28 mouse cellular contexts compared by ENCODE assay signal in the genomic region with DNA sequence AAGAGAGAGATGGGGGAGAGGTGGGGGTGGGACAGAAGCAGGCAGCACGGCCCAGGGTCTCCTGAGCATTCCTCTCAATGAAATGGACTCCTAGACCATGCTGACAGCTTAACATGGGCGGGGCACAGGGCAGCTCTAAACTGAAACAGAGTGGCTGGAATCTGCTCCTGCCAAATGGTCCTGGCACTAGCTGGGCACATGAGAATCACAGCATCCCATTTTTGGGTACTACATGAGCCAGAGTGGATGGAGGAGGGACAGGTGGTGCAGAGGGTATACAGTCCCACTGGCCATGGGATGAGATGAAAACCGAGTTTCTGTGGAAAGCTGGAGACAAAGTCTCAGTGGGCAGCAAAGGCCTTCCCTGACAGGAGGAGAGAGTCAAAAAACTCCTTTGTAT. TPM values are rescaled to one million over a fixed set of nuclear protein-coding genes. Genes with fewer than 3 reads are reported as not detected.
DNase-seq lines count a peak whose midpoint lies in the region; ATAC-seq and TF ChIP-seq lines count a peak whose summit lies in the region.
"Had no signal": no experiment of that assay in that cellular context is flagged by ENCODE, and none has a peak within 500 bp of the region (broad histone marks: within the 10 kb centered on the region; RNA-seq: fewer than 3 reads in every experiment).

No protein-coding gene starts in this region.

- DNase-seq in forebrain, embryonic 11.5 days (ENCODE audit: low spot score), result no peak
- no peak for DNase-seq in heart, adult 8-10 months (ENCODE audit: low spot score)
- no peak for DNase-seq in heart, postnatal 0 days (ENCODE audit: low spot score)
- no peak for DNase-seq in left cerebral cortex, postnatal 36 days (ENCODE audit: low spot score in 2 of 2)
- DNase-seq: cerebellum, adult 11-12 months; cerebellum, adult 9-11 months; gastrocnemius, postnatal 36 days; kidney, adult 8-10 months; kidney, postnatal 4 days; left cerebral cortex, postnatal 4 days; liver, postnatal 0 days; lung, postnatal 36 days; right cerebral cortex, postnatal 4 days; thymus, adult 18-20 months; thymus, postnatal 25 days had no signal

- TF ChIP-seq CTCF in heart, postnatal 0 days (IDR thresholded peaks at IDR 0.05; ENCODE audit: low read depth), result no peak

- no peak for ATAC-seq in forebrain, embryonic 11.5 days (replicated peaks; ENCODE audit: low FRiP score)
- no peak for ATAC-seq in forebrain, embryonic 12.5 days (ENCODE audit: low FRiP score)
- no peak; the same call in 1 of the 2 replicates for ATAC-seq in heart, embryonic 12.5 days (ENCODE audit: insufficient number of reproducible peaks, low FRiP score)
- no peak; the same call in 1 of the 2 replicates for ATAC-seq in heart, postnatal 0 days (ENCODE audit: insufficient read depth, low read depth)
- ATAC-seq: forebrain, embryonic 15.5 days; hindbrain, postnatal 0 days; intestine, embryonic 15.5 days; liver, embryonic 12.5 days; liver, postnatal 0 days; midbrain, embryonic 16.5 days; Patski had no signal

- H3K4me1 ChIP-seq in forebrain, embryonic 11.5 days (replicated peaks; ENCODE audit: control insufficient read depth, insufficient read depth, low read length), result peaks cover 8% of the 10 kb centered on the region; the same call in 1 of the 2 replicates
- peaks cover 29% of the 10 kb centered on the region for H3K4me1 ChIP-seq in forebrain, embryonic 12.5 days
- peaks cover 93% of the 10 kb centered on the region for H3K4me1 ChIP-seq in heart, embryonic 12.5 days (replicated peaks)
- H3K4me1 ChIP-seq in brown adipose tissue, adult 24 weeks (ENCODE audit: control insufficient read depth, insufficient read depth, insufficient read length, low read length), result peaks cover 27% of the 10 kb centered on the region
- H3K4me1 ChIP-seq in heart, postnatal 0 days (ENCODE audit: control insufficient read depth, insufficient read depth), result peaks cover 37% of the 10 kb centered on the region
- H3K4me1 ChIP-seq: intestine, embryonic 15.5 days had no signal

- peak overlapping the region; percentile 23; the same call in 1 of the 2 replicates for H3K9ac ChIP-seq in forebrain, embryonic 11.5 days (ENCODE audit: low read length)
- no peak overlapping the region for H3K9ac ChIP-seq in forebrain, embryonic 12.5 days
- H3K9ac ChIP-seq in heart, embryonic 12.5 days, result peak overlapping the region; percentile 48; the same call in 1 of the 2 replicates
- H3K9ac ChIP-seq in heart, postnatal 0 days (replicated peaks; ENCODE audit: low read depth, low read length), result no peak overlapping the region
- H3K9ac ChIP-seq: forebrain, embryonic 15.5 days; intestine, embryonic 15.5 days; liver, embryonic 12.5 days; liver, postnatal 0 days; neural tube, embryonic 12.5 days had no signal

- intact Hi-C loops in left cerebral cortex, postnatal 36 days (cut with DNase I), result no loop called here

- TF ChIP-seq EP300 in heart, postnatal 0 days (IDR thresholded peaks at IDR 0.05; ENCODE audit: low read depth), result no peak

- no peaks in the 10 kb centered on the region for H3K36me3 ChIP-seq in forebrain, embryonic 11.5 days (ENCODE audit: control insufficient read depth, insufficient read depth, low read length)
- peaks cover 35% of the 10 kb centered on the region for H3K36me3 ChIP-seq in forebrain, embryonic 12.5 days (replicated peaks)
- H3K36me3 ChIP-seq in heart, embryonic 12.5 days, result peaks cover 22% of the 10 kb centered on the region
- peaks cover 33% of the 10 kb centered on the region for H3K36me3 ChIP-seq in heart, postnatal 0 days (replicated peaks; ENCODE audit: control insufficient read depth, insufficient read depth, low read length)

- no peaks in the 10 kb centered on the region; the same call in 1 of the 2 replicates for H3K27me3 ChIP-seq in forebrain, embryonic 11.5 days (ENCODE audit: control insufficient read depth, insufficient read depth, low read length)
- peaks cover 31% of the 10 kb centered on the region; the same call in 1 of the 2 replicates for H3K27me3 ChIP-seq in forebrain, embryonic 12.5 days
- peaks cover 17% of the 10 kb centered on the region for H3K27me3 ChIP-seq in heart, embryonic 12.5 days (replicated peaks)
- no peaks in the 10 kb centered on the region for H3K27me3 ChIP-seq in heart, postnatal 0 days (ENCODE audit: control insufficient read depth, insufficient read depth, low read length)
- H3K27me3 ChIP-seq: forebrain, embryonic 15.5 days; intestine, embryonic 15.5 days; liver, embryonic 12.5 days; neural tube, embryonic 12.5 days; Patski had no signal

- no peak overlapping the region for H3K4me2 ChIP-seq in forebrain, embryonic 11.5 days (ENCODE audit: low read depth, low read length, severe bottlenecking)
- no peak overlapping the region for H3K4me2 ChIP-seq in forebrain, embryonic 12.5 days
- H3K4me2 ChIP-seq in heart, embryonic 12.5 days, result peak overlapping the region; percentile 17; the same call in 1 of the 2 replicates
- no peak overlapping the region for H3K4me2 ChIP-seq in heart, postnatal 0 days (ENCODE audit: low read depth, low read length)
- H3K4me2 ChIP-seq: forebrain, embryonic 15.5 days; intestine, embryonic 15.5 days; liver, embryonic 12.5 days; midbrain, embryonic 11.5 days; neural tube, embryonic 12.5 days had no signal

- no peaks in the 10 kb centered on the region for H3K9me3 ChIP-seq in forebrain, embryonic 11.5 days (ENCODE audit: control insufficient read depth, low read length)
- no peaks in the 10 kb centered on the region for H3K9me3 ChIP-seq in forebrain, embryonic 12.5 days
- H3K9me3 ChIP-seq in heart, embryonic 12.5 days (replicated peaks), result no peaks in the 10 kb centered on the region
- no peaks in the 10 kb centered on the region for H3K9me3 ChIP-seq in heart, postnatal 0 days (replicated peaks; ENCODE audit: control insufficient read depth, low read length)
- H3K9me3 ChIP-seq: forebrain, embryonic 15.5 days; intestine, embryonic 15.5 days; liver, embryonic 12.5 days; neural tube, embryonic 12.5 days had no signal

- H3K27ac ChIP-seq in forebrain, embryonic 11.5 days (ENCODE audit: low read depth, low read length), result no peak overlapping the region
- no peak overlapping the region for H3K27ac ChIP-seq in forebrain, embryonic 12.5 days
- peak overlapping the region; percentile 90 for H3K27ac ChIP-seq in heart, embryonic 12.5 days (ENCODE audit: poor library complexity, severe bottlenecking)
- H3K27ac ChIP-seq in brown adipose tissue, adult 24 weeks (replicated peaks; ENCODE audit: low read depth, low read length), result 0 out of 2 replicates have a peak overlapping the region, but pooled peaks have one; percentile 31
- peak overlapping the region; percentile 78 for H3K27ac ChIP-seq in heart, postnatal 0 days (ENCODE audit: low read depth)
- H3K27ac ChIP-seq: forebrain, embryonic 15.5 days; hindbrain, postnatal 0 days; intestine, embryonic 15.5 days; kidney, postnatal 0 days; liver, embryonic 12.5 days; neural tube, embryonic 12.5 days; stomach, postnatal 0 days had no signal

- no peak overlapping the region for H3K4me3 ChIP-seq in forebrain, embryonic 11.5 days (ENCODE audit: low read depth, low read length)
- no peak overlapping the region for H3K4me3 ChIP-seq in forebrain, embryonic 12.5 days (replicated peaks)
- no peak overlapping the region for H3K4me3 ChIP-seq in heart, embryonic 12.5 days
- no peak overlapping the region for H3K4me3 ChIP-seq in brown adipose tissue, adult 24 weeks (ENCODE audit: insufficient read depth, low read depth, low read length)
- H3K4me3 ChIP-seq in heart, postnatal 0 days (ENCODE audit: low read depth, low read length), result no peak overlapping the region
- H3K4me3 ChIP-seq: forebrain, embryonic 15.5 days; intestine, embryonic 15.5 days; liver, embryonic 12.5 days; neural tube, embryonic 12.5 days had no signal

- 75% methylated on average over 3 of the region's 3 CpGs for WGBS in forebrain, embryonic 11.5 days
- 59% methylated on average over 3 of the region's 3 CpGs for WGBS in forebrain, embryonic 12.5 days
- 31% methylated on average over 3 of the region's 3 CpGs for WGBS in heart, embryonic 12.5 days
- 38% methylated on average over 3 of the region's 3 CpGs for WGBS in heart, postnatal 0 days

RNA-seq across cellular contexts. Expression of a gene that starts 36.7 kb away (rescaled TPM):
- 79.4 and 87.0 TPM in 2 replicates for polyA plus RNA-seq in forebrain, embryonic 11.5 days (2014; fragmentation: Nextera tagmentation; extraction: Ambion mirVana)
- 86.8 and 89.7 TPM in 2 replicates for polyA plus RNA-seq in forebrain, embryonic 12.5 days (2016; fragmentation: Nextera tagmentation; extraction: Ambion mirVana)
- 73.4 and 75.6 TPM in 2 replicates for polyA plus RNA-seq in heart, embryonic 12.5 days (2016; fragmentation: Nextera tagmentation; extraction: Ambion mirVana)
- 100 to 1,000 TPM in 1 of 4 experiments, 10 to 100 TPM in 3; 84.3 to 112 (median 96.3) TPM for total RNA-seq in heart, adult 8-10 months (2022)
- polyA plus RNA-seq in brown adipose tissue, adult 24 weeks (2012; ENCODE audit: insufficient read depth, insufficient read length, missing spikeins), result 220 and 224 TPM in 2 replicates
- 136 and 190 TPM in 2 replicates for total RNA-seq in heart, postnatal 0 days (2014; rRNA removed; ENCODE audit: low replicate concordance)
- polyA plus RNA-seq in heart, postnatal 0 days (2015; fragmentation: Nextera tagmentation; extraction: Ambion mirVana), result 60.9 and 70.1 TPM in 2 replicates
- total RNA-seq in left cerebral cortex, postnatal 36 days (2021), result 100 to 1,000 TPM; 117 to 118 TPM

Comparison
In these comparisons a context has a peak if more than half of its experiments do, and no peak if none do; other contexts are left out.
1. H3K9ac ChIP-seq: peak in forebrain, embryonic 11.5 days (single experiment) and heart, embryonic 12.5 days (single experiment); none in forebrain, embryonic 12.5 days (single experiment) and heart, postnatal 0 days (single experiment).
2. H3K27ac ChIP-seq: peak in heart, embryonic 12.5 days (single experiment), brown adipose tissue, adult 24 weeks (single experiment) and heart, postnatal 0 days (single experiment); none in forebrain, embryonic 11.5 days (single experiment) and forebrain, embryonic 12.5 days (single experiment).